Mouse (Mus musculus) liver, adult 2 months (tissue): Measurements from ENCODE around the gene Agap1. TPM values are rescaled to one million over a fixed set of nuclear protein-coding genes. Genes with fewer than 3 reads are reported as not detected.
"Not testable (repeated sequence)": the region's sequence is repeated elsewhere in the genome, so short reads cannot be mapped to it uniquely, and the experiment has no call there.

ENCODE experiments used
- DNase-seq: peaks from one replicate; pipeline ENCODE4 v3.0.0-alpha.2; 2011; ENCODE audit warnings: low read depth, low spot score; ENCODE audit errors: extremely low read depth
- H3K27ac ChIP-seq: fragments of 200-500 bp; replicated peaks from 2 replicates; pipeline ENCODE4 v1.5.1; 2012; ENCODE audit warnings: low read depth, mild to moderate bottlenecking, control low read depth, inconsistent platforms, low read length; ENCODE audit not compliant: insufficient read depth
- H3K27me3 ChIP-seq: fragments of 200-500 bp; 2 replicates; pipeline ENCODE4 v1.6.1; 2012; ENCODE audit warnings: mild to moderate bottlenecking, moderate library complexity, low read length, inconsistent platforms; ENCODE audit not compliant: control insufficient read depth, insufficient read depth
- H3K36me3 ChIP-seq: fragments of 200-500 bp; 2 replicates; pipeline ENCODE4 v1.6.1; 2012; ENCODE audit warnings: low read length, inconsistent platforms; ENCODE audit not compliant: control insufficient read depth, insufficient read depth
- H3K4me1 ChIP-seq: fragments of 200-500 bp; 2 replicates; pipeline ENCODE4 v1.6.1; 2011; ENCODE audit warnings: low read length; ENCODE audit not compliant: control insufficient read depth, insufficient read depth
- H3K4me3 ChIP-seq: fragments of 200-500 bp; 2 replicates; pipeline ENCODE4 v1.5.1; 2011; ENCODE audit warnings: low read depth, mild to moderate bottlenecking, control low read depth, low read length, moderate library complexity; ENCODE audit not compliant: insufficient read depth
- H3K79me2 ChIP-seq: fragments of 200-500 bp; 2 replicates; pipeline ENCODE4 v1.6.1; 2012; ENCODE audit warnings: inconsistent platforms, mild to moderate bottlenecking, low read length, moderate library complexity; ENCODE audit not compliant: control insufficient read depth, insufficient read depth
- H3K9ac ChIP-seq: fragments of 200-500 bp; 2 replicates; pipeline ENCODE4 v1.6.1; 2012; ENCODE audit warnings: low read depth, mild to moderate bottlenecking, control low read depth, inconsistent platforms, low read length
- CTCF ChIP-seq: fragments of 200-500 bp; IDR thresholded peaks from 2 replicates; pipeline ENCODE4 v1.5.1; 2011; ENCODE audit warnings: low read depth, low read length, control low read depth
- POLR2A ChIP-seq: fragments of 200-500 bp; IDR thresholded peaks from 2 replicates; pipeline ENCODE4 v1.6.1; 2011; ENCODE audit warnings: low read length, control low read depth; ENCODE audit not compliant: insufficient read depth; ENCODE audit errors: extremely low read depth
- WGBS: fragments of 180-500 bp; shearing (Covaris S2); methylation state at CpG from one replicate; pipeline ENCODE4 v1.1.7; 2018; 5-methylcytosine and 5-hydroxymethylcytosine counted together
- polyA plus RNA-seq: library from polyadenylated mRNA; depleted of rRNA; stranded (reverse); fragments of >200 nt; gene quantifications from 2 replicates; pipeline ENCODE4 v1.2.3, GENCODE M21; 2012
- total RNA-seq: library from RNA; depleted of rRNA; stranded (reverse); fragments of >200 nt; gene quantifications from 2 replicates; pipeline ENCODE4 v1.2.3, GENCODE M21; 2014

Gene Agap1
- total and polyA plus RNA-seq, 2 experiments: 3.4 to 3.5 TPM

- WGBS: 66% methylated on average over 17 of the region's 17 CpGs
- TF ChIP-seq POLR2A (no peak), CTCF (no peak)
- Histone ChIP-seq H3K79me2 (peaks cover 51% of the 10 kb centered on the region), H3K27me3 (no peaks in the 10 kb centered on the region), H3K9ac (no peak overlapping the region), H3K4me1 (no peaks in the 10 kb centered on the region), H3K27ac (no peak overlapping the region), H3K4me3 (no peak overlapping the region), H3K36me3 (no peaks in the 10 kb centered on the region)
- DNase-seq: no peak
Measured at GRCm38 (mm10) chr1:89489111-89489971, 34.7 kb downstream of the Agap1 start.

GRCm38 (mm10) chr1:89493177-89493576 is 38.6 kb downstream of the Agap1 start:
- Histone ChIP-seq H3K27me3 (no peaks in the 10 kb centered on the region), H3K36me3 (no peaks in the 10 kb centered on the region), H3K27ac (no peak overlapping the region), H3K4me1 (peaks cover 7% of the 10 kb centered on the region), H3K79me2 (peaks cover 41% of the 10 kb centered on the region), H3K4me3 (no peak overlapping the region), H3K9ac (no peak overlapping the region)
- no peak for TF ChIP-seq POLR2A
- TF ChIP-seq CTCF: no peak
- no peak for DNase-seq
- WGBS: 88% methylated on average over 5 of the region's 5 CpGs

- DNase-seq: no peak
- Histone ChIP-seq H3K4me1 (peaks cover 8% of the 10 kb centered on the region), H3K4me3 (no peak overlapping the region), H3K27me3 (no peaks in the 10 kb centered on the region), H3K79me2 (peaks cover 44% of the 10 kb centered on the region), H3K36me3 (no peaks in the 10 kb centered on the region), H3K9ac (no peak overlapping the region), H3K27ac (no peak overlapping the region)
- no peak for TF ChIP-seq POLR2A
- no peak for TF ChIP-seq CTCF
- WGBS: 100% methylated on average over 1 of the region's 1 CpGs
Measured at GRCm38 (mm10) chr1:89494816-89495215, 40.2 kb downstream of the Agap1 start.

GRCm38 (mm10) chr1:89496204-89496603 is 41.6 kb downstream of the Agap1 start:
- Histone ChIP-seq H3K27me3 (no peaks in the 10 kb centered on the region), H3K4me1 (peaks cover 11% of the 10 kb centered on the region), H3K9ac (no peak overlapping the region), H3K27ac (peak overlapping the region; percentile 30; the same call in 1 of the 2 replicates), H3K36me3 (no peaks in the 10 kb centered on the region), H3K4me3 (no peak overlapping the region), H3K79me2 (peaks cover 51% of the 10 kb centered on the region)
- 21% methylated on average over 7 of the region's 7 CpGs for WGBS
- peak; percentile 96 for DNase-seq
- TF ChIP-seq POLR2A: no peak
- no peak for TF ChIP-seq CTCF

- Histone ChIP-seq H3K4me3 (no peak overlapping the region), H3K27me3 (no peaks in the 10 kb centered on the region), H3K4me1 (peaks cover 10% of the 10 kb centered on the region), H3K9ac (no peak overlapping the region), H3K27ac (no peak overlapping the region), H3K79me2 (peaks cover 53% of the 10 kb centered on the region; the same call in 1 of the 2 replicates), H3K36me3 (no peaks in the 10 kb centered on the region)
- WGBS: 91% methylated on average over 2 of the region's 2 CpGs
- DNase-seq: no peak
- TF ChIP-seq POLR2A: no peak
- no peak for TF ChIP-seq CTCF
Measured at GRCm38 (mm10) chr1:89500925-89501324, 46.3 kb downstream of the Agap1 start.

- no peak overlapping the region for H3K27ac ChIP-seq
- WGBS: 88% methylated on average over 4 of the region's 4 CpGs
- peaks cover 53% of the 10 kb centered on the region; the same call in 1 of the 2 replicates for H3K79me2 ChIP-seq
- H3K9ac ChIP-seq: no peak overlapping the region
- no peaks in the 10 kb centered on the region for H3K36me3 ChIP-seq
- H3K4me3 ChIP-seq: no peak overlapping the region
- TF ChIP-seq POLR2A (no peak), CTCF (no peak)
- DNase-seq: no peak
- H3K27me3 ChIP-seq: no peaks in the 10 kb centered on the region
- peaks cover 8% of the 10 kb centered on the region for H3K4me1 ChIP-seq
Measured at GRCm38 (mm10) chr1:89501346-89501745, 46.7 kb downstream of the Agap1 start.

- H3K27ac ChIP-seq, H3K36me3 ChIP-seq, H3K27me3 ChIP-seq, H3K4me1 ChIP-seq, H3K4me3 ChIP-seq, H3K9ac ChIP-seq, DNase-seq: not testable (repeated sequence)
- H3K79me2 ChIP-seq: peaks cover 55% of the 10 kb centered on the region; the same call in 1 of the 2 replicates
Measured at GRCm38 (mm10) chr1:89501891-89502290, 47.3 kb downstream of the Agap1 start.
